Mouse (Mus musculus): ENCODE measurements around the gene Cdh23. TPM values are rescaled to one million over a fixed set of nuclear protein-coding genes. Genes with fewer than 3 reads are reported as not detected.

Gene Cdh23
- polyA plus RNA-seq, 1 experiment from 2014 or later, result 2.0 TPM

- DNase-seq (ENCODE audit: low spot score) (no peak), ATAC-seq (no peak)
- no peak overlapping the region for H3K27ac ChIP-seq (ENCODE audit: low read depth, low read length)
- no peak overlapping the region for H3K4me2 ChIP-seq (ENCODE audit: low read length)
- H3K4me3 ChIP-seq (ENCODE audit: low read depth, low read length), result no peak overlapping the region
- no peak overlapping the region for H3K9ac ChIP-seq (ENCODE audit: low read length)
- peaks cover 3% of the 10 kb centered on the region; the same call in 1 of the 2 replicates for H3K4me1 ChIP-seq (ENCODE audit: control insufficient read depth, insufficient read depth, low read length)
- no peaks in the 10 kb centered on the region for H3K9me3 ChIP-seq (replicated peaks; ENCODE audit: control insufficient read depth, low read length)
- no peaks in the 10 kb centered on the region for H3K27me3 ChIP-seq (replicated peaks; ENCODE audit: control insufficient read depth, insufficient read depth, low read length)
- no peaks in the 10 kb centered on the region for H3K36me3 ChIP-seq (ENCODE audit: control insufficient read depth, insufficient read depth, low read length)
- 23% methylated on average over 5 of the region's 5 CpGs for WGBS
Observed at GRCm38 (mm10) chr10:60261530-60261929, 434.8 kb downstream of the Cdh23 start.

- no peak for ATAC-seq
- Histone ChIP-seq H3K4me2 (ENCODE audit: low read length) (no peak overlapping the region), H3K27me3 (replicated peaks; ENCODE audit: control insufficient read depth, insufficient read depth, low read length) (no peaks in the 10 kb centered on the region), H3K4me3 (ENCODE audit: low read depth, low read length) (no peak overlapping the region), H3K36me3 (ENCODE audit: control insufficient read depth, insufficient read depth, low read length) (no peaks in the 10 kb centered on the region), H3K9ac (ENCODE audit: low read length) (no peak overlapping the region), H3K4me1 (ENCODE audit: control insufficient read depth, insufficient read depth, low read length) (peaks cover 3% of the 10 kb centered on the region; the same call in 1 of the 2 replicates), H3K27ac (ENCODE audit: low read depth, low read length) (no peak overlapping the region), H3K9me3 (replicated peaks; ENCODE audit: control insufficient read depth, low read length) (no peaks in the 10 kb centered on the region)
- no peak for DNase-seq (ENCODE audit: low spot score)
- WGBS, result 92% methylated on average over 5 of the region's 5 CpGs
Observed at GRCm38 (mm10) chr10:60260557-60261294, 435.6 kb downstream of the Cdh23 start.

DNA sequence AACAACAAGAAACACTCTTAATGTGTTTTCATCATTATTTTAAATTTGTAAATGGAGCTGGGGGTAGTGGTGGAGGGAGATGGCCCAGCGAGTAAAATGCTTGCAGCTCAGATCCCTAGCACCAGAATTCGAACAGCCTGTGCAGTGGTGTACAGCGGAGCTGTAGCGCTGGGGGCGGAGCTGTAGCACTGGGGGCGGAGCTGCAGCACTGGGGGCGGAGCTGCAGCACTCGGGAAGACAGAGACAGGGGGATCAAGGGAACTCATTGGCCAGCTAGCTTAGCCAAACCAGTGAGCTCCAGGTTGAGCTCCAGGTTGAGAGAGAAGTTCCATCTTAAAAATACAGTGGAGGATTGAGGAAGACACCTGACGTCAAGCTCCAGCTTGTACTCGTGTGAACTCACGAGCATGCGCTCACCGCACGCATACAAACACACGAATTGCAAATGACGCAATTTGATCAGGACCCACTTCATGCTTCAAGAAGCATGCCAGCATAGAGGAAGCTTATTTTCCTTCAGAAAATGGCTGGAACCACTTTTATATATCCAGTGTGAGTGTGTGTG is 438.9 kb downstream of the Cdh23 start:
- no peak overlapping the region for H3K27ac ChIP-seq (ENCODE audit: low read depth, low read length)
- ATAC-seq (no peak), DNase-seq (ENCODE audit: low spot score) (no peak)
- no peak overlapping the region for H3K4me2 ChIP-seq (ENCODE audit: low read length)
- no peaks in the 10 kb centered on the region for H3K36me3 ChIP-seq (ENCODE audit: control insufficient read depth, insufficient read depth, low read length)
- H3K27me3 ChIP-seq (replicated peaks; ENCODE audit: control insufficient read depth, insufficient read depth, low read length), result no peaks in the 10 kb centered on the region
- H3K9ac ChIP-seq (ENCODE audit: low read length), result no peak overlapping the region
- H3K4me3 ChIP-seq (ENCODE audit: low read depth, low read length), result no peak overlapping the region
- 57% methylated on average over 16 of the region's 16 CpGs for WGBS
- no peaks in the 10 kb centered on the region for H3K9me3 ChIP-seq (replicated peaks; ENCODE audit: control insufficient read depth, low read length)
- H3K4me1 ChIP-seq (ENCODE audit: control insufficient read depth, insufficient read depth, low read length), result peaks cover 3% of the 10 kb centered on the region; the same call in 1 of the 2 replicates

GRCm38 (mm10) chr10:60256088-60256487 is 440.2 kb downstream of the Cdh23 start:
- Histone ChIP-seq H3K4me2 (ENCODE audit: low read length) (no peak overlapping the region), H3K27me3 (replicated peaks; ENCODE audit: control insufficient read depth, insufficient read depth, low read length) (no peaks in the 10 kb centered on the region), H3K9me3 (replicated peaks; ENCODE audit: control insufficient read depth, low read length) (no peaks in the 10 kb centered on the region), H3K36me3 (ENCODE audit: control insufficient read depth, insufficient read depth, low read length) (no peaks in the 10 kb centered on the region), H3K27ac (ENCODE audit: low read depth, low read length) (no peak overlapping the region), H3K9ac (ENCODE audit: low read length) (no peak overlapping the region), H3K4me1 (ENCODE audit: control insufficient read depth, insufficient read depth, low read length) (no peaks in the 10 kb centered on the region), H3K4me3 (ENCODE audit: low read depth, low read length) (no peak overlapping the region)
- DNase-seq (ENCODE audit: low spot score), result no peak
- 91% methylated on average over 6 of the region's 6 CpGs for WGBS
- no peak for ATAC-seq

Other genes with a start within 250 kb of the Cdh23 start
- 6.5 and 8.5 TPM in 2 replicates for gene Slc29a3, start 56.3 kb upstream of the Cdh23 start, polyA plus RNA-seq (2014; fragmentation: Nextera tagmentation; extraction: Ambion mirVana)
- 2.1 and 2.3 TPM in 2 replicates for gene Unc5b, start 135.1 kb upstream of the Cdh23 start, polyA plus RNA-seq (2014; fragmentation: Nextera tagmentation; extraction: Ambion mirVana)